ENCODE assay signal across 8 mouse cellular contexts in the genomic region with DNA sequence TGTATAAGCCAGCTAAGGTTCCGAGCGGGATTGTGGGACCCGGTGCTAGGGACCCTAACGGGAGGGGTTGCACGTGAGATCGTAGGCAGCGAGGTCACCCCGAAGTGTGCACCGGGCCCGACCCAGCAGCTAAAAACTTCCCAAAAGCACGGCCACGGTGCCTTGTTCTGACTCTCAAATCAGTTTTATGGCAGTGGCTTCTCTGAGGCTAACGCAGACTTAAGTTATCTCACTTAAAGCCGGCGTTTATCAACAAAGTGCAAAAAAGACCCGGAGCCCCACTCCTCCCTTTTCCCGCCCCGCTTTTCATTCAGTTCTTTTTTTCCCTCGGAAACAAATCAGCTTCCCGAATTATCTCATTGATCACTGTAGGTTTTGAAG. TPM values are rescaled to one million over a fixed set of nuclear protein-coding genes. Genes with fewer than 3 reads are reported as not detected.
A peak's percentile ranks its signal among the peaks of the same experiment; 100 is the strongest.
DNase-seq lines count a peak whose midpoint lies in the region; ATAC-seq and TF ChIP-seq lines count a peak whose summit lies in the region.

No protein-coding gene starts in this region.

- H3K4me1 ChIP-seq in lung, embryonic 16.5 days (replicated peaks; ENCODE audit: control insufficient read depth, insufficient read depth, low read length), result peaks cover 5% of the 10 kb centered on the region
- peaks cover 26% of the 10 kb centered on the region for H3K4me1 ChIP-seq in embryonic facial prominence, embryonic 13.5 days
- peaks cover 8% of the 10 kb centered on the region; the same call in 1 of the 2 replicates for H3K4me1 ChIP-seq in limb, embryonic 11.5 days (ENCODE audit: control insufficient read depth, insufficient read depth, low read length)
- peaks cover 11% of the 10 kb centered on the region for H3K4me1 ChIP-seq in olfactory bulb, adult 2 months (ENCODE audit: control insufficient read depth, insufficient read depth, low read length)

- peak overlapping the region; percentile 88 for H3K9ac ChIP-seq in lung, embryonic 16.5 days (ENCODE audit: low read length)
- H3K9ac ChIP-seq in embryonic facial prominence, embryonic 13.5 days, result peak overlapping the region; percentile 87
- H3K9ac ChIP-seq in limb, embryonic 11.5 days (ENCODE audit: low read length), result peak overlapping the region; percentile 66

- H3K36me3 ChIP-seq in lung, embryonic 16.5 days (ENCODE audit: control insufficient read depth, insufficient read depth, low read length), result no peaks in the 10 kb centered on the region
- H3K36me3 ChIP-seq in embryonic facial prominence, embryonic 13.5 days, result no peaks in the 10 kb centered on the region
- H3K36me3 ChIP-seq in limb, embryonic 11.5 days (ENCODE audit: control insufficient read depth, insufficient read depth, low read length), result no peaks in the 10 kb centered on the region

- peak overlapping the region; percentile 78 for H3K4me2 ChIP-seq in lung, embryonic 16.5 days (ENCODE audit: low read depth, low read length)
- peak overlapping the region; percentile 74 for H3K4me2 ChIP-seq in embryonic facial prominence, embryonic 13.5 days
- H3K4me2 ChIP-seq in limb, embryonic 11.5 days (ENCODE audit: low read depth, severe bottlenecking), result peak overlapping the region; percentile 74

- no peaks in the 10 kb centered on the region for H3K9me3 ChIP-seq in lung, embryonic 16.5 days (ENCODE audit: control insufficient read depth, low read length)
- no peaks in the 10 kb centered on the region for H3K9me3 ChIP-seq in embryonic facial prominence, embryonic 13.5 days
- H3K9me3 ChIP-seq in limb, embryonic 11.5 days (ENCODE audit: control insufficient read depth, low read length), result no peaks in the 10 kb centered on the region

- peak overlapping the region; percentile 87 for H3K4me3 ChIP-seq in lung, embryonic 16.5 days (ENCODE audit: low read length)
- H3K4me3 ChIP-seq in embryonic facial prominence, embryonic 13.5 days, result peak overlapping the region; percentile 79
- H3K4me3 ChIP-seq in limb, embryonic 11.5 days (ENCODE audit: low read depth, low read length), result peak overlapping the region; percentile 54
- peak overlapping the region; percentile 92 for H3K4me3 ChIP-seq in olfactory bulb, adult 2 months (ENCODE audit: insufficient read depth, low read depth, low read length)

- H3K27me3 ChIP-seq in lung, embryonic 16.5 days (ENCODE audit: control insufficient read depth, insufficient read depth, low read depth, low read length), result no peaks in the 10 kb centered on the region
- H3K27me3 ChIP-seq in embryonic facial prominence, embryonic 13.5 days, result no peaks in the 10 kb centered on the region
- no peaks in the 10 kb centered on the region for H3K27me3 ChIP-seq in limb, embryonic 11.5 days (ENCODE audit: control insufficient read depth, insufficient read depth, low read length)

- no peak for ATAC-seq in lung, embryonic 16.5 days (ENCODE audit: low read depth)
- no peak for ATAC-seq in embryonic facial prominence, embryonic 13.5 days (ENCODE audit: insufficient number of reproducible peaks, insufficient read depth, low FRiP score, low TSS enrichment, low read depth)
- no peak for ATAC-seq in limb, embryonic 11.5 days (ENCODE audit: insufficient number of reproducible peaks, low FRiP score, low TSS enrichment, low read depth)

- WGBS in lung, embryonic 16.5 days, result 0% methylated on average over 20 of the region's 20 CpGs
- 1% methylated on average over 20 of the region's 20 CpGs for WGBS in embryonic facial prominence, embryonic 13.5 days
- WGBS in limb, embryonic 11.5 days, result under 1% methylated on average over 20 of the region's 20 CpGs
- under 1% methylated on average over 20 of the region's 20 CpGs for WGBS in olfactory bulb, adult 2 months

- TF ChIP-seq CTCF in olfactory bulb, adult 2 months (IDR thresholded peaks at IDR 0.05; ENCODE audit: insufficient read depth, low read depth, low read length), result no peak

- DNase-seq in lung, postnatal 14 days, result no peak
- DNase-seq in limb, embryonic 11.5 days (ENCODE audit: low spot score), result no peak
- no peak for DNase-seq in right cerebral cortex, postnatal 25 days
- no peak for DNase-seq in layer of hippocampus, postnatal 36 days
- DNase-seq in spleen, postnatal 14 days (ENCODE audit: low spot score in 2 of 2), result no peak

- peak overlapping the region; percentile 76 for H3K27ac ChIP-seq in lung, embryonic 16.5 days (ENCODE audit: low read length)
- peak overlapping the region; percentile 62; the same call in 1 of the 2 replicates for H3K27ac ChIP-seq in embryonic facial prominence, embryonic 13.5 days
- H3K27ac ChIP-seq in limb, embryonic 11.5 days (replicated peaks; ENCODE audit: low read depth, low read length), result no peak overlapping the region
- H3K27ac ChIP-seq in olfactory bulb, adult 2 months (ENCODE audit: insufficient read depth, low read depth, low read length), result peak overlapping the region; percentile 81

- no peak for TF ChIP-seq POLR2A in olfactory bulb, adult 2 months (IDR thresholded peaks at IDR 0.05; ENCODE audit: insufficient read depth, low read depth, low read length)

RNA-seq across cellular contexts. Expression of gene Usp28, which starts 0.5 kb away (rescaled TPM):
- polyA plus RNA-seq in lung, embryonic 16.5 days (2015; fragmentation: Nextera tagmentation; extraction: Ambion mirVana), result 28.3 and 31.6 TPM in 2 replicates
- 35.4 and 35.8 TPM in 2 replicates for polyA plus RNA-seq in embryonic facial prominence, embryonic 13.5 days (2015; fragmentation: Nextera tagmentation; extraction: Ambion mirVana)
- polyA plus RNA-seq in limb, embryonic 11.5 days (2014; fragmentation: Nextera tagmentation; extraction: Ambion mirVana), result 41.6 and 42.4 TPM in 2 replicates
- not detected in 2 replicates for polyA plus RNA-seq in olfactory bulb, adult 2 months (2012; ENCODE audit: insufficient read depth, insufficient read length, low replicate concordance, missing spikeins)
- 10 to 100 TPM; 36.4 to 36.8 TPM for total RNA-seq in layer of hippocampus, postnatal 36 days (2021)

RNA-seq across cellular contexts. Expression of gene Htr3b, which starts 20.9 kb away (rescaled TPM):
- polyA plus RNA-seq in lung, embryonic 16.5 days (2015; fragmentation: Nextera tagmentation; extraction: Ambion mirVana), result 0.20 and 0.39 TPM in 2 replicates
- polyA plus RNA-seq in embryonic facial prominence, embryonic 13.5 days (2015; fragmentation: Nextera tagmentation; extraction: Ambion mirVana), result 0.08 and 0.28 TPM in 2 replicates
- polyA plus RNA-seq in limb, embryonic 11.5 days (2014; fragmentation: Nextera tagmentation; extraction: Ambion mirVana), result 0.07 TPM in 1 of 2 replicates, not detected in the other
- polyA plus RNA-seq in olfactory bulb, adult 2 months (2012; ENCODE audit: insufficient read depth, insufficient read length, low replicate concordance, missing spikeins), result not detected in 2 replicates
- not detected for total RNA-seq in layer of hippocampus, postnatal 36 days (2021)

Comparison
In these comparisons a context has a peak if more than half of its experiments do, and no peak if none do; other contexts are left out.
1. RNA of gene Usp28, which starts 0.5 kb away (polyA plus RNA-seq): 41.6 to 42.4 TPM in limb, embryonic 11.5 days, 35.4 to 35.8 TPM in embryonic facial prominence, embryonic 13.5 days and 28.3 to 31.6 TPM in lung, embryonic 16.5 days; not detected in olfactory bulb, adult 2 months; every median in the first group is over 10 times any median in the second.
2. Peak in every context shown above with its lines, with median percentiles within 50 percentile points of each other: H3K4me2 ChIP-seq, H3K4me3 ChIP-seq and H3K9ac ChIP-seq.